Mouse (Mus musculus) ES-Bruce4 (cell line): ENCODE results near the gene Aspg.

Experiments used
- CTCF ChIP-seq: IDR thresholded peaks from one replicate; pipeline ENCODE4 v1.8.1; 2011; ENCODE audit warnings: low read depth, low read length
- POLR2A ChIP-seq: IDR thresholded peaks from one replicate; pipeline ENCODE4 v1.8.1; 2011; ENCODE audit warnings: low read length; ENCODE audit not compliant: insufficient read depth

- TF ChIP-seq CTCF (no peak), POLR2A (peak; percentile 30)
These were observed at the start of gene Aspg for GRCm38 (mm10) chr12:112106541-112106971.
